11 mouse cellular contexts compared by ENCODE assay signal in the genomic region with DNA sequence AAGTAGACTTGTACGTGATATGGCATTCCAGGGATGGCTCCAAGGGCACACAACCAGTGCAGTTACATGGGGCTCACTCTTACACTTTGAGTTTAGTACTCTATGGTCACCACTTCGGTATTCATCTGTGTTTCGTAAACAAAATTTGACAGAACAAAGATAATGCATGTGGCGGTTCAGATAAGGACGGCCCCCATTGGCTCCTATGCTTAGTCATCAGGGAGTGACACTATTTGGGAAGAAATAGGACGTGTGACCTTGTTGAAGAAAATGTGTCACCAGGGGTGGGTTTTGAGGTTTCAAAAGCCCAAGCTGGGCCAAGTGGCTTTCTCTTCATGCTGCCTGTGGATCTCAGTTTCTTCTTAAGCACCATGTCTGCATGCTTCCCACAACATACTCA.
"Had no signal": no experiment of that assay in that cellular context is flagged by ENCODE, and none has a peak within 500 bp of the region (broad histone marks: within the 10 kb centered on the region; RNA-seq: fewer than 3 reads in every experiment).

No protein-coding gene starts in this region.

- H3K27ac ChIP-seq: layer of hippocampus, adult 2 months; limb, embryonic 12.5 days; lung, embryonic 15.5 days; midbrain, embryonic 12.5 days; neural tube, embryonic 13.5 days had no signal

- ATAC-seq: midbrain, embryonic 16.5 days had no signal

- H3K36me3 ChIP-seq: limb, embryonic 12.5 days; lung, embryonic 15.5 days; midbrain, embryonic 12.5 days; neural tube, embryonic 13.5 days had no signal

- DNase-seq: kidney, adult 18-20 months; kidney, postnatal 10 days; kidney, postnatal 4 days; right cerebral cortex, postnatal 14 days; thymus, postnatal 36 days had no signal

- H3K4me2 ChIP-seq: limb, embryonic 12.5 days; lung, embryonic 15.5 days; midbrain, embryonic 12.5 days; neural tube, embryonic 13.5 days had no signal

- H3K4me1 ChIP-seq: limb, embryonic 12.5 days; lung, embryonic 15.5 days; neural tube, embryonic 13.5 days had no signal

- H3K4me3 ChIP-seq: layer of hippocampus, adult 2 months; limb, embryonic 12.5 days; lung, embryonic 15.5 days; midbrain, embryonic 12.5 days; neural tube, embryonic 13.5 days had no signal

- H3K9ac ChIP-seq: limb, embryonic 12.5 days; lung, embryonic 15.5 days; midbrain, embryonic 12.5 days; neural tube, embryonic 13.5 days had no signal

- H3K27me3 ChIP-seq: limb, embryonic 12.5 days; lung, embryonic 15.5 days; neural tube, embryonic 13.5 days had no signal

- H3K9me3 ChIP-seq: limb, embryonic 12.5 days; lung, embryonic 15.5 days; midbrain, embryonic 12.5 days; neural tube, embryonic 13.5 days had no signal
